Mouse (Mus musculus) urinary bladder, postnatal 14 days (tissue): ENCODE results near the gene Ranbp17.

Source experiments
- DNase-seq: peaks from one replicate; pipeline ENCODE4 v3.0.0; 2021; ENCODE audit warnings: low spot score

Ranbp17 gene

GRCm38 (mm10) chr11:33232056-33232455 is 281.5 kb downstream of the Ranbp17 start:
- no peak for DNase-seq

GRCm38 (mm10) chr11:33228186-33228585 is 285.4 kb downstream of the Ranbp17 start:
- no peak for DNase-seq

DNA sequence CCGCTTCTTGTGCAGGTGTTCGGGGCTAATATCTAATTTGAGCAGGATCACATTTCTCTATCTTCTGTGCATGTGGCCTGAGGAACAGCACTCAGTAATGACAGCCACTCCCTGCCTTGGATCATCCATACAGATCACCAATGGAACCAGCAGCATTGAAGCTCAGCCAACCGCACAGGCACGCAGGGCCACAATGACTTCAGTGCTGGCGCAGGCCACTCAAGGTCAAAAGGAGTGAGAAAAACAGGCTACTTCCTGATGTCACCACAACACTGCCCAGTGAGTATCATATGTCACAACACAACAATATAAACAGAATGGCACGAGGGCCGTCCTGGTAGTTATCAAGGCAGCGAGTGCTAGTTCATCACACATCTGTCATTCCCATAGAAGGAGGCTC is 287.0 kb downstream of the Ranbp17 start:
- DNase-seq = no peak

- DNase-seq = no peak
These were observed 291.8 kb downstream of the Ranbp17 start for GRCm38 (mm10) chr11:33221566-33222365.

DNA sequence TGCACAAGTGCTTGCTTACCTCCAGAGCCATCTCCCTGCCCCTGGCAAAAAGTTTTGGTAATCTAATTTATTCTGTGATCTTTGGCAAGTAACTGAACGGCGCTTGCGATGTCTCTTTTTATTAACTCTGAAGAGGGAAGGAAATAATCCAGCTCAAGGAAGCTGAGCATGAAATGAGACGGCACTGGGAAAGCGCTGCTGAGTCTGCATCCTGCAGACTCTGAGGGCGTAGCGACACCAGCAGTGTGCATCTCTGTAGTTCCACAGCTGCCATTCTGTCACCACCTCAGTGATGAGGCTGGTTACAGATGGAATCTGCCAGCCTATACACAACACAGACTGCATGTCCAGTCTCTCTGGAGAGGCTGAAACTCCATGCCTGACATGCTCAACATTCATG is 292.8 kb downstream of the Ranbp17 start:
- DNase-seq = no peak

DNA sequence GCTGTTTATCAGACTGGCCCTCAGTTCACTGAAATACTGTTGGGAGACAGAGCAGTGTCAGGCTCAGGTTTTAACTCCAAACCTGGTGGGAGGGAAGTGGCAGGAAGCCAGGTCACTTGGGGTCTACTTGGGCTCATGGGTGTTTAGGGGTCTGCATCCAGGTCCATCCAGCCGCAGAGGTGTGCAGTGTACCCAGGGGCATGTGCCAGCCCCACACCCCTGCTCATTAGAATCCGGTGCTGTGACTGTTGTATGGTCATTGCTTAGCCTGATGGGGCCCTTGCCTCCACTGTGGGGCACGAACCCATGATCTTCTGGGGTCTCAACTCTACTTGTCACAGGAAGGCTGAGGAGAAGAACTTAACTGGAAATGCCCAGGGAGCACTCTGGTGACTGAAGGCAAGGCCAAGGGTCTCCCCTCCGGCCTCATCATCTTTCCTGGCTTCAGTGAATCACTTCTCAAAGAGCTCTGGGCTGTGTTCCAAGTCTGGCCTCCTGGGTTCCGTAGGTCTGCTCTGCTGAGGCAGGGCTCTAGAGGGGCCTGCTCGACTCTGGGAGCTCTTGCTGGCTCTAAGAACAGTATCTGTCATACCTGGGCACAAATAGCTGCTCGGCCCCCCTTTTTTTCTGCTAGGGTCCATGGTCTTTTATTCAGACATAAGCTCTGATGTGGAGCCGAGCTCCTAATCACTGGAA is 296.0 kb downstream of the Ranbp17 start:
- no peak for DNase-seq

DNA sequence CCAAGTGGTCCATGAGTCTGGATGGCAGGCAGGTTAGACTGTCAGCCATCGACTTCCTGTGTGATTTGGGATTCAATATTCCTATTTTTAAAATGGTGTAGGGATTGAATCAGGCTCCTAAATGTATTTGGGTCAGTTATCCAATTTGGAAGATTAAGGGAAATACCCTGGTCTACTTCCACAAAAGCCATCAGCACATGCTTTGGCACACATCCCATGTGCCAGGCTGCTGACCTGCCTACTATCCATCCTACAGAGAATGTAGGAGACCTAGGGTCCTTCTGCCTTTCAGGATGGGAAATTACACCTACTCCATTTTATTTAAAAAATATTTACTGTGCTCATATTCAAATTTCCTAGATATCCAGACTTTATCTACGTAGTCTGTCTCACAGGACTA is 306.1 kb downstream of the Ranbp17 start:
- DNase-seq = no peak

DNA sequence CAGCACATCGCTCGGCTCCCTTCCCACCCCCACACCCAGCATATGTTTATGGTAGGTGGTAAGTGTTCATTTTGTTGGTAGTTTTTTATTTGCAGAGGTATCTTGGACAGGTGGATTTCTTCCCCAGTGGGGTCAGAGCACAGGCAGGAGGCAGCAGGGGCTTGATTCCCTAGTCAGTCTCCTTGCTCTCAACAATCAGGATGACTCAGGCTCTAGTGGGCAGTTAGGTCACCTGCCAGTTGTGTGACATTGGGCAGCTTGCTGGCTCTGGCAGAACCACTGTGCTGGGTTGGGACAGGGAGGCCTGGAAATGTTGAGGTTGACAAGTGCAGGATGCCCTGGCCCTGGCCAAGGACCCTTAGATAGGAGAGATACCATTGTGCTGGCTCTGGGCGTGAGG is 308.6 kb downstream of the Ranbp17 start:
- DNase-seq = no peak

DNA sequence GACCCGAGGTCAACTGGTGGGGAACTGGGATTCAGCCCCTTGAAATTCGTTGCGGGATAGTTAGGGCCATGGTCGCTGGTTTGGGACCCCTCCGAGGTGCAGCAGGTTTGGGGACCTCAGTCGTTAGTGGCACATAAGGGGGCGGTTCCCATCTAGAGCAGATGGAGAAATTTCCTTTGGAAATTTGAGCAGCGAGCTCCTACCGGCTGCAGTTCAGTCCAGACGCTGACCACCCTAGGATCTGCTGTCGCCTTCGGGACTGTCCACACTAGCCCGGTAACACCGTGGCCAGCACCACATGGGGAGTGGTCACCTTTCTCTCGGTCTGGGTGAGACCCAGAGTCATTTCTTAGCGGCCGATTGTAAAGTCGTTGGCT is 309.2 kb downstream of the Ranbp17 start:
- no peak for DNase-seq

DNA sequence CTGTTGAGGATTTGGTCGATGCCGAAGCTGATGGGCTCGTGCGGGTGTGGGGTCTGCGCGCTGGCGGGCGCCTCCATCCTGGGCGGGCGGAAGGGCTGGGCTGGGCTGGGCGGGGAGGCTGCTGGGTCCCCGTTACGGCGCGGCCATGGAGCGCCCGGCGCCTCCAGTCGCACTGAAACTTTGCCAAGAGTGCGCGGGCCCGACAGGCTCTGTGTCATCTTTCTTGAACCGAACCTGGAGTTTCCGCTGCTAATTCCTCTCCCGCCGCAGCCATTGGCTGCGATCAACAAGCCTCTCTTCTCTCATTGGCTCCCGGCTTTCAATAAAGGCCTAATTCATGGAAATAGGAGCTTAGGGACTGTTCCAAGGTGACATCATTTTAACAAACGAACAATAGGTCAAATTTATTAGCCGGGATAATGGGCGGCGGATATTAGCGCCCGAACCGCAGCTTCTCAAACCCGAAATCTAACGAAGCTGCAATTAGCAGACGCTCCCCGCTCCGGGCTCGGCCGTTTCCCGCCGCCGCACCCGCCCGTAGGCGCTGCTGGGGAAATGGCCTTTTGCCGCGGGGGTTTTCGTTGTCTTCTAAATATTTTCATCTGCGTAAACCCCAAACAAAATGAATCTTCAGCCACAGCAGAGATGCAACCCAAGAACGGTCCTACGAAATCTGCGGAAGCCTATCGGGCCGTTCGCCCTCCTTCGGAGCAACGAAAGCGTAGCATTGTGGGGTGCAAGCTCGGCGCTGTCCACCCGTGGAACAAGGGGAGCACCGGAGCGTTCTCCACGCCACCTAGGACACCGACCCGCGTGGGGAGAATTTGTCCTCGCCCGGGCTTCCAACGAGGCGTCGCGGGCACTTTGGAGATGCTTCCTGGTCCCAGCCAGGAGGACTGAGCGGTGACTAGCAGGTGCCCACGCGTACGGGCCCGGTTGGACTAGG is 309.9 kb downstream of the Ranbp17 start, which contains the start of gene Tlx3:
TSS of gene Tlx3 (minus strand) at position 207 of the 946 bp plus-strand sequence.
- no peak for DNase-seq

GRCm38 (mm10) chr11:33202972-33203371 is 310.6 kb downstream of the Ranbp17 start:
- no peak for DNase-seq

GRCm38 (mm10) chr11:33202296-33202695 is 311.2 kb downstream of the Ranbp17 start:
- no peak for DNase-seq

GRCm38 (mm10) chr11:33201626-33202010 is 311.9 kb downstream of the Ranbp17 start:
- DNase-seq = no peak

GRCm38 (mm10) chr11:33200764-33201625 is 312.6 kb downstream of the Ranbp17 start:
- no peak for DNase-seq

DNA sequence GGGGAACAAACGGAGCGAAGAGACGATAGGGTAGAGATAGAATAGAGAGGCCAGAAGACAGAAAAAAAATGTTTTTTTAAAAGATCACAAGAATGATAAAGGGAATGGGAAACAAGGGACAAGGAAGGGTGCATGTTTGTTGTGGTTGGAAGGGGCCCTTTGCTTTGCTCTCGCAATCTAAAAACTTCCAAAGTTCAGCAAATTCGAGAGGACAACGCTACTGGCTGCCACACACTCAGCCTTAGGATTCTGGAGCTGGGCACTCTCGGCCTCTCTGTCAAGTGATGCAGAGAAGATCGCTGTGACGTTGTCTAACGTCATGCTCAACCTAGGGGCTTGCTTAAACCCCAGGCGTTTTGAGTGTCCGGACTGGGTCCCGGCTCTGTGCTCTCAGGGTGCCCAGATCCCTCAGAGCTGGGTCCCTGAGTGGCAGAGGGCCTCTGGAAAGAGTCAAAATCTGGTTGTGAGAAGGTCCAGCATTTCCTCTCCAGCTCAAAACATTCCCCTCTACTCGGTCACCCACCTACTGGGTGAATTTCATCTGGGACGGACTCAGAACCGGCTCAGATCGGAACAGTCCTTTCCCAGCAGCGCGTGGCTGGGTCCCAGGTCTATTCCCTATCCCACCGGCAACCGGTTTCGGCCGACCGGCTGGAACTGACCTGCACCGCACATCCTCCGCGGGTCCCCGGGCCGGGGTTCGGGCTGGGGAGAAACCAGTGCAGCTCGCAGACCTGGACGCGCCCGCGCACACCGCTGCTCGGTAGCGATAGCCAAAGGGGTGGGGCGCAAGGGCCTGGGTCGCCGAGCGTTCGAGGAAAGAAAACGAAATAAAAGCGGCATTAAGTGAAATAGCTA is 313.4 kb downstream of the Ranbp17 start:
- DNase-seq = no peak

GRCm38 (mm10) chr11:33199117-33199514 is 314.4 kb downstream of the Ranbp17 start:
- DNase-seq = no peak

DNA sequence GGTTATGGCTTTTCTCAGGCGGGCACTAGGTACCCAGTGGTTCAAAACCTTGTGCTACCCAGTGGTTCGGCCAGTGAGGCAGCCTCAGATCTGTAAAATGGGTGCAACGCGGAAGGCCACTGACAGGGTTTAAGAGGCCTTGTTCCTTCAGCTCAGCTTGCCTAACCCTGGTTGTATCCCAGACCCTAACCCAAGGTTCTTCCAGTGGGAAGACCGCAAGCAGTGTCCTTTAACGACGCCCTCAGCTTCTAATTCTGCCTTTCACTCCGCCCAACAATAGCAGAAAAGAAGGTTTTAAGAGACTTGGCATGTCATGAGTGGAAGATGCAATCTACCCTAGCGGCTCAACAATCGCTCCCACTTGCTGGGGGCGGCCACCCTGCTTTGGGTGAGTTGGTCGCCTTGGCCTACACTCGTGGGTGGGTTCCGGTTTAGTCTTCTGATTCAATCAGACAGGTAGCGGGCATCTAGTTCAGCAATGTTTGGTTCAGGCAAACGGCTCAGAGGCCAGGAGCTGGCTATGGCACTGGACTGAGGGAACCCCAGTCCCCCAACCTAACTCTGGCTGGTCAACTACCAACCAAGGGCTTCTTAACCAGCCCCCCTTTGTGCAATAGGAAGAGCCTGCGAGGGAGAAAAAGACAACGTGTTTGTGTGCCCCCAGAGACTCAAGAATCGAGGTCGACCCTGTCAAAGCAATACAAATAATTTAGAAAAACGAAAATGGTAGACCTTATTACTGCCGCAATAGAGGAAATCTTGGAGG is 315.0 kb downstream of the Ranbp17 start:
- DNase-seq = no peak

DNA sequence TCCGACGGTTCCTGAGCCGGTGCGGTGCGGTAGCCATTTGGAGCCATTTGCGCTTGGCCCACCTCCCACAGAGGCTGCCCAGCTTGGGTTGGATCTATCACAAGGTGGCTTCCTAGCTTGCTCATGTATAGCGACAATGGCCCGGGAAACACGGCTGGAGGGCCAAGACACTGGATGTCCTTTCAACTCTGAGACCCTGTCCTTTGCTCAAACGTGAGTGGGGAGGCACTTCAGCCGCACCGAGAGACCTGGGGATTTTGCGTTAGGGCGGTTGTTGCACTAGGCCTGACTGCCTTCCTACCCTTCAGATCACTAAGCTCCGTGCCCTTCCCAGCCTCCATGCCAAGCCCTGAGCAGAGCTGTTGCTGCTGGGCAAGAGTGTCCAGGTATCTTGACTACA is 315.9 kb downstream of the Ranbp17 start:
- DNase-seq = no peak

DNA sequence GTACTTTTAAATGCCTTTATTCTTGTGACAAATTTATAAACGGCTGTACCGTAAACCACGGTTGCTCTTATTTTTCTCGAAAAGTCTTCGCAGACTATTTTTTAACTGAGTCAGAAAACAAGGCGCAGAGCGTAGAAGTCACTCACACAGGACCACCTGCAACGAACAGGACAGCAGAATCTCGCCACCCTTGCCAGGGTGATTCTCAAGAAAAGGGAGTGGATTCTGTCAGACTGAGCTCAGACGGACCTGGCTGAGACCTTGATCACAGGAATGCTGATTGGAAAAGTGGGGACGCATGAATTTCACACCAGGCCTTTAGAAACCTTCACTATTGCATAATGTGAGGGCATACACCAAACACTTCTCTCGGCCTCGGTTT is 316.4 kb downstream of the Ranbp17 start:
- no peak for DNase-seq
